Mouse (Mus musculus): Measurements from ENCODE around the gene Olfr322. TPM values are rescaled to one million over a fixed set of nuclear protein-coding genes. Genes with fewer than 3 reads are reported as not detected.

The Olfr322 gene
- not detected for polyA plus RNA-seq (2015; fragmentation: Illumina TruSeq; extraction: RNeasy Lipid Tissue Mini Kit (QIAGEN cat#74804); ENCODE audit: low read depth, low replicate concordance)

GRCm38 (mm10) chr11:58658596-58658995 is at the start of gene Olfr322:
TSS of gene Olfr322 (plus strand) at chr11:58658782.

GRCm38 (mm10) chr11:58615975-58616374 is 42.6 kb upstream of the Olfr322 start, which contains the start of gene 2210407C18Rik:
TSS of gene 2210407C18Rik (minus strand) at chr11:58616075.

GRCm38 (mm10) chr11:58630401-58630800 is 28.2 kb upstream of the Olfr322 start, which contains the start of gene Olfr323:
TSS of gene Olfr323 (minus strand) at chr11:58630501.

GRCm38 (mm10) chr11:58640272-58640867 is 18.2 kb upstream of the Olfr322 start, which contains the start of gene Trim58:
TSS of gene Trim58 (plus strand) at chr11:58640465.

GRCm38 (mm10) chr11:58680799-58681198 is 22.2 kb downstream of the Olfr322 start, which contains the start of gene Olfr320:
TSS of gene Olfr320 (plus strand) at chr11:58681099.

GRCm38 (mm10) chr11:58698862-58699261 is 40.3 kb downstream of the Olfr322 start, which contains the start of gene Olfr319:
TSS of gene Olfr319 (plus strand) at chr11:58699162.

Other genes with a start within 250 kb of the Olfr322 start
- not detected for gene 1810065E05Rik, start 237.7 kb upstream of the Olfr322 start, polyA plus RNA-seq (2015; fragmentation: Illumina TruSeq; extraction: RNeasy Lipid Tissue Mini Kit (QIAGEN cat#74804); ENCODE audit: low read depth, low replicate concordance)
- not detected for gene Gm12253, start 226.2 kb upstream of the Olfr322 start, polyA plus RNA-seq (2015; fragmentation: Illumina TruSeq; extraction: RNeasy Lipid Tissue Mini Kit (QIAGEN cat#74804); ENCODE audit: low read depth, low replicate concordance)
- gene Lypd9, start 205.9 kb upstream of the Olfr322 start, polyA plus RNA-seq (2015; fragmentation: Illumina TruSeq; extraction: RNeasy Lipid Tissue Mini Kit (QIAGEN cat#74804); ENCODE audit: low read depth, low replicate concordance): not detected
- gene Olfr30, start 196.5 kb upstream of the Olfr322 start, polyA plus RNA-seq (2015; fragmentation: Illumina TruSeq; extraction: RNeasy Lipid Tissue Mini Kit (QIAGEN cat#74804); ENCODE audit: low read depth, low replicate concordance): not detected
- gene Olfr332, start 166.2 kb upstream of the Olfr322 start, polyA plus RNA-seq (2015; fragmentation: Illumina TruSeq; extraction: RNeasy Lipid Tissue Mini Kit (QIAGEN cat#74804); ENCODE audit: low read depth, low replicate concordance): not detected
- gene Olfr331, start 156.2 kb upstream of the Olfr322 start, polyA plus RNA-seq (2015; fragmentation: Illumina TruSeq; extraction: RNeasy Lipid Tissue Mini Kit (QIAGEN cat#74804); ENCODE audit: low read depth, low replicate concordance): not detected
- gene Olfr330, start 123.9 kb upstream of the Olfr322 start, polyA plus RNA-seq (2015; fragmentation: Illumina TruSeq; extraction: RNeasy Lipid Tissue Mini Kit (QIAGEN cat#74804); ENCODE audit: low read depth, low replicate concordance): not detected
- gene Olfr329-ps, start 112.4 kb upstream of the Olfr322 start, polyA plus RNA-seq (2015; fragmentation: Illumina TruSeq; extraction: RNeasy Lipid Tissue Mini Kit (QIAGEN cat#74804); ENCODE audit: low read depth, low replicate concordance): not detected
- not detected for gene Olfr328, start 103.1 kb upstream of the Olfr322 start, polyA plus RNA-seq (2015; fragmentation: Illumina TruSeq; extraction: RNeasy Lipid Tissue Mini Kit (QIAGEN cat#74804); ENCODE audit: low read depth, low replicate concordance)
- not detected for gene Olfr224, start 88.2 kb upstream of the Olfr322 start, polyA plus RNA-seq (2015; fragmentation: Illumina TruSeq; extraction: RNeasy Lipid Tissue Mini Kit (QIAGEN cat#74804); ENCODE audit: low read depth, low replicate concordance)
- not detected for gene Olfr325, start 81.1 kb upstream of the Olfr322 start, polyA plus RNA-seq (2015; fragmentation: Illumina TruSeq; extraction: RNeasy Lipid Tissue Mini Kit (QIAGEN cat#74804); ENCODE audit: low read depth, low replicate concordance)
- gene Olfr324, start 63.7 kb upstream of the Olfr322 start, polyA plus RNA-seq (2015; fragmentation: Illumina TruSeq; extraction: RNeasy Lipid Tissue Mini Kit (QIAGEN cat#74804); ENCODE audit: low read depth, low replicate concordance): not detected
- gene 2210407C18Rik, start 42.7 kb upstream of the Olfr322 start, polyA plus RNA-seq (2015; fragmentation: Illumina TruSeq; extraction: RNeasy Lipid Tissue Mini Kit (QIAGEN cat#74804); ENCODE audit: low read depth, low replicate concordance): not detected
- not detected for gene Olfr323, start 28.3 kb upstream of the Olfr322 start, polyA plus RNA-seq (2015; fragmentation: Illumina TruSeq; extraction: RNeasy Lipid Tissue Mini Kit (QIAGEN cat#74804); ENCODE audit: low read depth, low replicate concordance)
- not detected for gene Trim58, start 18.3 kb upstream of the Olfr322 start, polyA plus RNA-seq (2015; fragmentation: Illumina TruSeq; extraction: RNeasy Lipid Tissue Mini Kit (QIAGEN cat#74804); ENCODE audit: low read depth, low replicate concordance)
- not detected for gene Olfr320, start 22.3 kb downstream of the Olfr322 start, polyA plus RNA-seq (2015; fragmentation: Illumina TruSeq; extraction: RNeasy Lipid Tissue Mini Kit (QIAGEN cat#74804); ENCODE audit: low read depth, low replicate concordance)
- not detected for gene Olfr319, start 40.4 kb downstream of the Olfr322 start, polyA plus RNA-seq (2015; fragmentation: Illumina TruSeq; extraction: RNeasy Lipid Tissue Mini Kit (QIAGEN cat#74804); ENCODE audit: low read depth, low replicate concordance)
- gene Olfr318, start 65.2 kb downstream of the Olfr322 start, polyA plus RNA-seq (2015; fragmentation: Illumina TruSeq; extraction: RNeasy Lipid Tissue Mini Kit (QIAGEN cat#74804); ENCODE audit: low read depth, low replicate concordance): not detected
- gene Olfr317, start 80.4 kb downstream of the Olfr322 start, polyA plus RNA-seq (2015; fragmentation: Illumina TruSeq; extraction: RNeasy Lipid Tissue Mini Kit (QIAGEN cat#74804); ENCODE audit: low read depth, low replicate concordance): not detected
- gene Olfr316, start 94.0 kb downstream of the Olfr322 start, polyA plus RNA-seq (2015; fragmentation: Illumina TruSeq; extraction: RNeasy Lipid Tissue Mini Kit (QIAGEN cat#74804); ENCODE audit: low read depth, low replicate concordance): 1.3 TPM
- not detected for gene Olfr315, start 114.4 kb downstream of the Olfr322 start, polyA plus RNA-seq (2015; fragmentation: Illumina TruSeq; extraction: RNeasy Lipid Tissue Mini Kit (QIAGEN cat#74804); ENCODE audit: low read depth, low replicate concordance)
- not detected for gene Olfr314, start 124.2 kb downstream of the Olfr322 start, polyA plus RNA-seq (2015; fragmentation: Illumina TruSeq; extraction: RNeasy Lipid Tissue Mini Kit (QIAGEN cat#74804); ENCODE audit: low read depth, low replicate concordance)
- gene Fam183b, start 143.2 kb downstream of the Olfr322 start, polyA plus RNA-seq (2015; fragmentation: Illumina TruSeq; extraction: RNeasy Lipid Tissue Mini Kit (QIAGEN cat#74804); ENCODE audit: low read depth, low replicate concordance): 10.0 TPM
- gene Olfr313, start 156.2 kb downstream of the Olfr322 start, polyA plus RNA-seq (2015; fragmentation: Illumina TruSeq; extraction: RNeasy Lipid Tissue Mini Kit (QIAGEN cat#74804); ENCODE audit: low read depth, low replicate concordance): not detected
- not detected for gene Olfr312, start 170.5 kb downstream of the Olfr322 start, polyA plus RNA-seq (2015; fragmentation: Illumina TruSeq; extraction: RNeasy Lipid Tissue Mini Kit (QIAGEN cat#74804); ENCODE audit: low read depth, low replicate concordance)
- not detected for gene Olfr311, start 180.5 kb downstream of the Olfr322 start, polyA plus RNA-seq (2015; fragmentation: Illumina TruSeq; extraction: RNeasy Lipid Tissue Mini Kit (QIAGEN cat#74804); ENCODE audit: low read depth, low replicate concordance)
- gene Gm12258, start 188.4 kb downstream of the Olfr322 start, polyA plus RNA-seq (2015; fragmentation: Illumina TruSeq; extraction: RNeasy Lipid Tissue Mini Kit (QIAGEN cat#74804); ENCODE audit: low read depth, low replicate concordance): 18.0 TPM
- 7.1 TPM for gene 2810021J22Rik, start 208.4 kb downstream of the Olfr322 start, polyA plus RNA-seq (2015; fragmentation: Illumina TruSeq; extraction: RNeasy Lipid Tissue Mini Kit (QIAGEN cat#74804); ENCODE audit: low read depth, low replicate concordance)
- 5.3 TPM for gene Zfp39, start 245.4 kb downstream of the Olfr322 start, polyA plus RNA-seq (2015; fragmentation: Illumina TruSeq; extraction: RNeasy Lipid Tissue Mini Kit (QIAGEN cat#74804); ENCODE audit: low read depth, low replicate concordance)

Data from brain, adult 10 weeks (tissue).